Mouse (Mus musculus): ENCODE data around the gene Carnmt1. TPM values are rescaled to one million over a fixed set of nuclear protein-coding genes. Genes with fewer than 3 reads are reported as not detected.

The Carnmt1 gene
- polyA plus RNA-seq, 1 experiment from 2014 or later = 16.8 TPM

- Histone ChIP-seq H3K4me2 (peak overlapping the region; percentile 81), H3K9ac (peak overlapping the region; percentile 86; the same call in 1 of the 2 replicates), H3K4me1 (replicated peaks) (peaks cover 34% of the 10 kb centered on the region), H3K36me3 (replicated peaks) (no peaks in the 10 kb centered on the region), H3K27me3 (no peaks in the 10 kb centered on the region), H3K9me3 (replicated peaks) (no peaks in the 10 kb centered on the region), H3K27ac (replicated peaks) (no peak overlapping the region), H3K4me3 (replicated peaks) (peak overlapping the region; percentile 83)
- 58% methylated on average over 4 of the region's 4 CpGs for WGBS (ENCODE audit: insufficient replicate concordance)
- ATAC-seq (ENCODE audit: insufficient read depth) = no peak
Measured at GRCm38 (mm10) chr19:18673116-18673515, 2.6 kb downstream of the Carnmt1 start.

GRCm38 (mm10) chr19:18682142-18682541, 11.6 kb downstream of the Carnmt1 start:
- peaks cover 28% of the 10 kb centered on the region for H3K36me3 ChIP-seq (replicated peaks)
- H3K4me1 ChIP-seq (replicated peaks) = peaks cover 14% of the 10 kb centered on the region
- H3K9me3 ChIP-seq (replicated peaks) = no peaks in the 10 kb centered on the region
- H3K4me3 ChIP-seq (replicated peaks) = no peak overlapping the region
- WGBS (ENCODE audit: insufficient replicate concordance) = 16% methylated on average over 4 of the region's 4 CpGs
- peak overlapping the region; percentile 72 for H3K27ac ChIP-seq (replicated peaks)
- no peaks in the 10 kb centered on the region for H3K27me3 ChIP-seq
- no peak overlapping the region for H3K9ac ChIP-seq
- H3K4me2 ChIP-seq = no peak overlapping the region
- peak; percentile 82 for ATAC-seq (ENCODE audit: insufficient read depth)

- Histone ChIP-seq H3K9ac (no peak overlapping the region), H3K36me3 (replicated peaks) (no peaks in the 10 kb centered on the region; the same call in 1 of the 2 replicates), H3K9me3 (replicated peaks) (no peaks in the 10 kb centered on the region), H3K4me3 (replicated peaks) (no peak overlapping the region), H3K27me3 (no peaks in the 10 kb centered on the region), H3K27ac (replicated peaks) (no peak overlapping the region), H3K4me2 (no peak overlapping the region), H3K4me1 (replicated peaks) (peaks cover 20% of the 10 kb centered on the region)
- no peak for ATAC-seq (ENCODE audit: insufficient read depth)
- WGBS (ENCODE audit: insufficient replicate concordance) = 60% methylated on average over 3 of the region's 3 CpGs
Measured at GRCm38 (mm10) chr19:18687556-18687955, 17.0 kb downstream of the Carnmt1 start.

GRCm38 (mm10) chr19:18692176-18692575, 21.6 kb downstream of the Carnmt1 start:
- Histone ChIP-seq H3K4me3 (replicated peaks) (no peak overlapping the region), H3K27me3 (no peaks in the 10 kb centered on the region), H3K4me1 (replicated peaks) (peaks cover 55% of the 10 kb centered on the region), H3K36me3 (replicated peaks) (peaks cover 6% of the 10 kb centered on the region), H3K9ac (peak overlapping the region; percentile 12; the same call in 1 of the 2 replicates), H3K4me2 (peak overlapping the region; percentile 51), H3K27ac (replicated peaks) (peak overlapping the region; percentile 89), H3K9me3 (replicated peaks) (no peaks in the 10 kb centered on the region)
- ATAC-seq (ENCODE audit: insufficient read depth) = peak; percentile 91
- WGBS (ENCODE audit: insufficient replicate concordance) = 11% methylated on average over 3 of the region's 3 CpGs

GRCm38 (mm10) chr19:18692768-18693167, 22.2 kb downstream of the Carnmt1 start:
- H3K9ac ChIP-seq = peak overlapping the region; percentile 12; the same call in 1 of the 2 replicates
- no peak overlapping the region for H3K4me3 ChIP-seq (replicated peaks)
- H3K27me3 ChIP-seq = no peaks in the 10 kb centered on the region
- WGBS (ENCODE audit: insufficient replicate concordance) = 74% methylated on average over 2 of the region's 2 CpGs
- H3K4me2 ChIP-seq = peak overlapping the region; percentile 51
- peaks cover 55% of the 10 kb centered on the region for H3K4me1 ChIP-seq (replicated peaks)
- peak overlapping the region; percentile 89 for H3K27ac ChIP-seq (replicated peaks)
- peak; percentile 62 for ATAC-seq (ENCODE audit: insufficient read depth)
- no peaks in the 10 kb centered on the region for H3K9me3 ChIP-seq (replicated peaks)
- peaks cover 6% of the 10 kb centered on the region for H3K36me3 ChIP-seq (replicated peaks)

- H3K4me2 ChIP-seq = 0 out of 2 replicates have a peak overlapping the region, but pooled peaks have one; percentile 5
- H3K9me3 ChIP-seq (replicated peaks) = no peaks in the 10 kb centered on the region
- H3K4me1 ChIP-seq (replicated peaks) = peaks cover 55% of the 10 kb centered on the region
- peak overlapping the region; percentile 2; the same call in 1 of the 2 replicates for H3K9ac ChIP-seq
- ATAC-seq (ENCODE audit: insufficient read depth) = peak; percentile 71
- 77% methylated on average over 3 of the region's 3 CpGs for WGBS (ENCODE audit: insufficient replicate concordance)
- peak overlapping the region; percentile 84 for H3K27ac ChIP-seq (replicated peaks)
- H3K4me3 ChIP-seq (replicated peaks) = no peak overlapping the region
- peaks cover 13% of the 10 kb centered on the region; the same call in 1 of the 2 replicates for H3K36me3 ChIP-seq (replicated peaks)
- no peaks in the 10 kb centered on the region for H3K27me3 ChIP-seq
Measured at GRCm38 (mm10) chr19:18695116-18695515, 24.6 kb downstream of the Carnmt1 start.

GRCm38 (mm10) chr19:18695552-18695951, 25.0 kb downstream of the Carnmt1 start:
- peak; percentile 84 for ATAC-seq (ENCODE audit: insufficient read depth)
- Histone ChIP-seq H3K9ac (no peak overlapping the region), H3K4me2 (peak overlapping the region; percentile 35), H3K4me3 (replicated peaks) (no peak overlapping the region), H3K4me1 (replicated peaks) (peaks cover 54% of the 10 kb centered on the region), H3K36me3 (replicated peaks) (peaks cover 17% of the 10 kb centered on the region; the same call in 1 of the 2 replicates), H3K27ac (replicated peaks) (peak overlapping the region; percentile 84), H3K9me3 (replicated peaks) (no peaks in the 10 kb centered on the region), H3K27me3 (no peaks in the 10 kb centered on the region)
- 17% methylated on average over 1 of the region's 1 CpGs for WGBS (ENCODE audit: insufficient replicate concordance)

- ATAC-seq (ENCODE audit: insufficient read depth) = no peak
Measured at GRCm38 (mm10) chr19:18708101-18708500, 37.5 kb downstream of the Carnmt1 start.

GRCm38 (mm10) chr19:18710903-18711302, 40.3 kb downstream of the Carnmt1 start:
- peaks cover 12% of the 10 kb centered on the region; the same call in 1 of the 2 replicates for H3K36me3 ChIP-seq (replicated peaks)
- H3K4me2 ChIP-seq = no peak overlapping the region
- WGBS (ENCODE audit: insufficient replicate concordance) = 83% methylated on average over 6 of the region's 6 CpGs
- H3K27me3 ChIP-seq = no peaks in the 10 kb centered on the region
- ATAC-seq (ENCODE audit: insufficient read depth) = no peak
- peaks cover 30% of the 10 kb centered on the region for H3K4me1 ChIP-seq (replicated peaks)
- no peak overlapping the region for H3K9ac ChIP-seq
- H3K27ac ChIP-seq (replicated peaks) = no peak overlapping the region
- H3K4me3 ChIP-seq (replicated peaks) = no peak overlapping the region
- no peaks in the 10 kb centered on the region for H3K9me3 ChIP-seq (replicated peaks)

More at GRCm38 (mm10) chr19:18708101-18708500, 37.5 kb downstream of the Carnmt1 start:
- Histone ChIP-seq H3K4me3 (replicated peaks) (no peak overlapping the region), H3K4me2 (no peak overlapping the region), H3K9me3 (replicated peaks) (no peaks in the 10 kb centered on the region), H3K4me1 (replicated peaks) (peaks cover 12% of the 10 kb centered on the region), H3K36me3 (replicated peaks) (no peaks in the 10 kb centered on the region; the same call in 1 of the 2 replicates), H3K9ac (no peak overlapping the region), H3K27me3 (no peaks in the 10 kb centered on the region), H3K27ac (replicated peaks) (no peak overlapping the region)

GRCm38 (mm10) chr19:18711589-18711988, 41.0 kb downstream of the Carnmt1 start:
- Histone ChIP-seq H3K27ac (replicated peaks) (peak overlapping the region; percentile 100), H3K4me2 (peak overlapping the region; percentile 82), H3K4me1 (replicated peaks) (peaks cover 35% of the 10 kb centered on the region), H3K4me3 (replicated peaks) (peak overlapping the region; percentile 97), H3K36me3 (replicated peaks) (peaks cover 12% of the 10 kb centered on the region; the same call in 1 of the 2 replicates), H3K9ac (no peak overlapping the region), H3K9me3 (replicated peaks) (no peaks in the 10 kb centered on the region), H3K27me3 (no peaks in the 10 kb centered on the region)
- ATAC-seq (ENCODE audit: insufficient read depth) = no peak
- WGBS (ENCODE audit: insufficient replicate concordance) = 72% methylated on average over 9 of the region's 9 CpGs

- H3K27ac ChIP-seq (replicated peaks) = peak overlapping the region; percentile 100
- WGBS (ENCODE audit: insufficient replicate concordance) = 24% methylated on average over 16 of the region's 16 CpGs
- H3K4me2 ChIP-seq = peak overlapping the region; percentile 82
- peaks cover 35% of the 10 kb centered on the region for H3K4me1 ChIP-seq (replicated peaks)
- no peaks in the 10 kb centered on the region for H3K27me3 ChIP-seq
- H3K4me3 ChIP-seq (replicated peaks) = peak overlapping the region; percentile 97
- H3K36me3 ChIP-seq (replicated peaks) = peaks cover 19% of the 10 kb centered on the region
- H3K9me3 ChIP-seq (replicated peaks) = no peaks in the 10 kb centered on the region
- peak overlapping the region; percentile 96 for H3K9ac ChIP-seq
- ATAC-seq (ENCODE audit: insufficient read depth) = no peak
Measured at GRCm38 (mm10) chr19:18712153-18712865, 41.7 kb downstream of the Carnmt1 start.
